Mouse (Mus musculus) spleen, adult 2 months (tissue): Measurements from ENCODE around the gene Nutf2-ps1. TPM values are rescaled to one million over a fixed set of nuclear protein-coding genes. Genes with fewer than 3 reads are reported as not detected.

Source experiments
- DNase-seq, 2 experiments: peaks; one replicate each; pipeline versions ENCODE4 v3.0.0 to v3.0.0-alpha.2; 2012 to 2021; ENCODE audit warnings: low spot score in 2 of 2, low read depth in 1 of 2
- H3K27ac ChIP-seq: fragments of 200-500 bp; 2 replicates; pipeline ENCODE4 v1.5.1; 2012; ENCODE audit warnings: low read length, inconsistent platforms; ENCODE audit not compliant: insufficient read depth
- H3K27me3 ChIP-seq: fragments of 200-500 bp; 2 replicates; pipeline ENCODE4 v1.6.1; 2012; ENCODE audit warnings: mild to moderate bottlenecking, moderate library complexity, low read length, inconsistent platforms; ENCODE audit not compliant: control insufficient read depth, insufficient read depth
- H3K36me3 ChIP-seq: fragments of 200-500 bp; 2 replicates; pipeline ENCODE4 v1.6.1; 2012; ENCODE audit warnings: mild to moderate bottlenecking, low read length, inconsistent platforms; ENCODE audit not compliant: control insufficient read depth, insufficient read depth
- H3K4me1 ChIP-seq: fragments of 200-500 bp; 2 replicates; pipeline ENCODE4 v1.6.1; 2011; ENCODE audit warnings: inconsistent platforms; ENCODE audit not compliant: control insufficient read depth, insufficient read depth, insufficient read length
- H3K4me3 ChIP-seq: fragments of 200-500 bp; 2 replicates; pipeline ENCODE4 v1.5.1; 2011; ENCODE audit warnings: mild to moderate bottlenecking, inconsistent platforms; ENCODE audit not compliant: insufficient read depth, insufficient read length; ENCODE audit errors: extremely low read depth
- CTCF ChIP-seq: fragments of 200-500 bp; IDR thresholded peaks from 2 replicates; pipeline ENCODE4 v1.5.1; 2011; ENCODE audit warnings: mild to moderate bottlenecking, inconsistent platforms; ENCODE audit not compliant: insufficient read depth, insufficient read length, insufficient replicate concordance; ENCODE audit errors: extremely low read depth
- POLR2A ChIP-seq: fragments of 200-500 bp; IDR thresholded peaks from 2 replicates; pipeline ENCODE4 v1.6.1; 2011; ENCODE audit warnings: low read depth, low read length, inconsistent platforms
- WGBS: fragments of 180-500 bp; shearing (Covaris S2); methylation state at CpG from one replicate; pipeline ENCODE4 v1.1.7; 2018; 5-methylcytosine and 5-hydroxymethylcytosine counted together
- polyA plus RNA-seq: library from polyadenylated mRNA; depleted of rRNA; stranded (reverse); fragments of >200 nt; gene quantifications from 2 replicates; pipeline ENCODE4 v1.2.3, GENCODE M21; 2012

Gene Nutf2-ps1
- polyA plus RNA-seq, 1 experiment: 63.5 TPM

GRCm38 (mm10) chr19:53576061-53576460 is 12.8 kb downstream of the Nutf2-ps1 start:
- 89% methylated on average over 7 of the region's 7 CpGs for WGBS
- Histone ChIP-seq H3K36me3 (no peaks in the 10 kb centered on the region), H3K27ac (no peak overlapping the region), H3K4me3 (no peak overlapping the region), H3K27me3 (no peaks in the 10 kb centered on the region), H3K4me1 (peaks cover 7% of the 10 kb centered on the region; the same call in 1 of the 2 replicates)
- no peak for TF ChIP-seq CTCF
- TF ChIP-seq POLR2A: no peak
- DNase-seq: no peak

- Histone ChIP-seq H3K27me3 (no peaks in the 10 kb centered on the region), H3K27ac (no peak overlapping the region), H3K4me3 (no peak overlapping the region), H3K4me1 (peaks cover 7% of the 10 kb centered on the region; the same call in 1 of the 2 replicates), H3K36me3 (no peaks in the 10 kb centered on the region)
- DNase-seq: no peak
- 86% methylated on average over 4 of the region's 4 CpGs for WGBS
- TF ChIP-seq POLR2A (no peak), CTCF (no peak)
These were observed 13.4 kb downstream of the Nutf2-ps1 start for GRCm38 (mm10) chr19:53575296-53576010.

- no peak for DNase-seq
- WGBS: 91% methylated on average over 7 of the region's 7 CpGs
- peaks cover 7% of the 10 kb centered on the region; the same call in 1 of the 2 replicates for H3K4me1 ChIP-seq
These were observed 14.3 kb downstream of the Nutf2-ps1 start for GRCm38 (mm10) chr19:53574546-53574945.

GRCm38 (mm10) chr19:53574131-53574530 is 14.7 kb downstream of the Nutf2-ps1 start:
- no peak overlapping the region for H3K27ac ChIP-seq
- no peaks in the 10 kb centered on the region for H3K36me3 ChIP-seq
- TF ChIP-seq POLR2A (no peak), CTCF (no peak)
- no peak for DNase-seq
- WGBS: 91% methylated on average over 8 of the region's 8 CpGs
- no peaks in the 10 kb centered on the region for H3K27me3 ChIP-seq
- H3K4me3 ChIP-seq: no peak overlapping the region
- H3K4me1 ChIP-seq: peaks cover 7% of the 10 kb centered on the region; the same call in 1 of the 2 replicates

More at GRCm38 (mm10) chr19:53574546-53574945, 14.3 kb downstream of the Nutf2-ps1 start:
- TF ChIP-seq POLR2A: no peak
- TF ChIP-seq CTCF: no peak
- H3K27me3 ChIP-seq: no peaks in the 10 kb centered on the region
- H3K36me3 ChIP-seq: no peaks in the 10 kb centered on the region
- no peak overlapping the region for H3K27ac ChIP-seq
- no peak overlapping the region for H3K4me3 ChIP-seq

GRCm38 (mm10) chr19:53573151-53573550 is 15.7 kb downstream of the Nutf2-ps1 start:
- no peak for DNase-seq
- 89% methylated on average over 3 of the region's 3 CpGs for WGBS
- TF ChIP-seq CTCF: no peak
- no peak for TF ChIP-seq POLR2A

GRCm38 (mm10) chr19:53572607-53573006 is 16.3 kb downstream of the Nutf2-ps1 start:
- WGBS: 91% methylated on average over 12 of the region's 12 CpGs

More at GRCm38 (mm10) chr19:53573151-53573550, 15.7 kb downstream of the Nutf2-ps1 start:
- H3K27ac ChIP-seq: no peak overlapping the region
- H3K36me3 ChIP-seq: no peaks in the 10 kb centered on the region
- H3K4me1 ChIP-seq: peaks cover 5% of the 10 kb centered on the region; the same call in 1 of the 2 replicates
- no peak overlapping the region for H3K4me3 ChIP-seq
- no peaks in the 10 kb centered on the region for H3K27me3 ChIP-seq

More at GRCm38 (mm10) chr19:53572607-53573006, 16.3 kb downstream of the Nutf2-ps1 start:
- Histone ChIP-seq H3K27me3 (no peaks in the 10 kb centered on the region), H3K4me1 (peaks cover 7% of the 10 kb centered on the region; the same call in 1 of the 2 replicates), H3K27ac (no peak overlapping the region), H3K4me3 (no peak overlapping the region), H3K36me3 (no peaks in the 10 kb centered on the region)
- TF ChIP-seq POLR2A (no peak), CTCF (no peak)
- DNase-seq: no peak
